Mouse (Mus musculus): Measurements from ENCODE around the gene Zfp791. TPM values are rescaled to one million over a fixed set of nuclear protein-coding genes. Genes with fewer than 3 reads are reported as not detected.
"Not testable (repeated sequence)": the region's sequence is repeated elsewhere in the genome, so short reads cannot be mapped to it uniquely, and the experiment has no call there.

Gene Zfp791
- 2.6 and 2.7 TPM in 2 replicates for polyA plus RNA-seq (2015; fragmentation: Nextera tagmentation; extraction: Ambion mirVana)

- Histone ChIP-seq H3K9me3 (no peaks in the 10 kb centered on the region), H3K4me2 (no peak within 1 kb of the TSS), H3K4me1 (no peaks in the 10 kb centered on the region), H3K27me3 (replicated peaks) (no peaks in the 10 kb centered on the region), H3K4me3 (replicated peaks) (no peak within 1 kb of the TSS), H3K27ac (no peak within 1 kb of the TSS), H3K36me3 (no peaks in the 10 kb centered on the region), H3K9ac (no peak within 1 kb of the TSS)
- no peak for ATAC-seq (ENCODE audit: insufficient read depth, low FRiP score, low read depth)
- WGBS, result 73% methylated on average over 3 of the region's 3 CpGs
Measured at GRCm38 (mm10) chr8:85122995-85123394, at the start of gene Zfp791. Zfp791 (minus strand) TSS chr8:85123095.

GRCm38 (mm10) chr8:85171291-85171690 lies 48.4 kb upstream of the Zfp791 start:
- no peak overlapping the region for H3K4me2 ChIP-seq
- no peak overlapping the region for H3K4me3 ChIP-seq (replicated peaks)
- H3K36me3 ChIP-seq, result no peaks in the 10 kb centered on the region
- H3K9ac ChIP-seq, result no peak overlapping the region
- no peaks in the 10 kb centered on the region for H3K27me3 ChIP-seq (replicated peaks)
- H3K9me3 ChIP-seq, result no peaks in the 10 kb centered on the region
- no peak for ATAC-seq (ENCODE audit: insufficient read depth, low FRiP score, low read depth)
- no peak overlapping the region for H3K27ac ChIP-seq
- WGBS, result 23% methylated on average over 14 of the region's 14 CpGs
- no peaks in the 10 kb centered on the region for H3K4me1 ChIP-seq

- H3K27me3 ChIP-seq (replicated peaks), result no peaks in the 10 kb centered on the region
- ATAC-seq (ENCODE audit: insufficient read depth, low FRiP score, low read depth), result no peak
- H3K4me3 ChIP-seq (replicated peaks), result no peak within 1 kb of the TSS
- H3K9ac ChIP-seq, result no peak within 1 kb of the TSS
- H3K36me3 ChIP-seq, result no peaks in the 10 kb centered on the region
- no peak within 1 kb of the TSS for H3K4me2 ChIP-seq
- H3K4me1 ChIP-seq, result no peaks in the 10 kb centered on the region
- peaks cover 4% of the 10 kb centered on the region; the same call in 1 of the 2 replicates for H3K9me3 ChIP-seq
- H3K27ac ChIP-seq, result no peak within 1 kb of the TSS
- 78% methylated on average over 3 of the region's 3 CpGs for WGBS
Measured at GRCm38 (mm10) chr8:85151624-85152023, 28.7 kb upstream of the Zfp791 start, which contains the start of gene Cks1brt. Cks1brt (plus strand) TSS chr8:85151924.

- H3K27me3 ChIP-seq (replicated peaks), result no peaks in the 10 kb centered on the region
- H3K9me3 ChIP-seq, result no peaks in the 10 kb centered on the region; the same call in 1 of the 2 replicates
- WGBS, result 89% methylated on average over 4 of the region's 4 CpGs
- no peak overlapping the region for H3K9ac ChIP-seq
- H3K27ac ChIP-seq, result no peak overlapping the region
- no peaks in the 10 kb centered on the region for H3K36me3 ChIP-seq
- H3K4me3 ChIP-seq (replicated peaks), result no peak overlapping the region
- no peak for ATAC-seq (ENCODE audit: insufficient read depth, low FRiP score, low read depth)
- no peaks in the 10 kb centered on the region for H3K4me1 ChIP-seq
- no peak overlapping the region for H3K4me2 ChIP-seq
Measured at GRCm38 (mm10) chr8:85142516-85142915, 19.6 kb upstream of the Zfp791 start.

GRCm38 (mm10) chr8:85135690-85136089 lies 12.8 kb upstream of the Zfp791 start:
- ATAC-seq (ENCODE audit: insufficient read depth, low FRiP score, low read depth); H3K4me3 ChIP-seq (replicated peaks); H3K4me2 ChIP-seq; H3K9me3 ChIP-seq; H3K9ac ChIP-seq; H3K27me3 ChIP-seq (replicated peaks); H3K36me3 ChIP-seq; H3K4me1 ChIP-seq; H3K27ac ChIP-seq: not testable (repeated sequence)
- 93% methylated on average over 2 of the region's 2 CpGs for WGBS

GRCm38 (mm10) chr8:85132335-85132734 lies 9.4 kb upstream of the Zfp791 start:
- no peak overlapping the region for H3K9ac ChIP-seq
- no peak overlapping the region for H3K4me3 ChIP-seq (replicated peaks)
- no peaks in the 10 kb centered on the region for H3K9me3 ChIP-seq
- H3K36me3 ChIP-seq, result no peaks in the 10 kb centered on the region
- 83% methylated on average over 1 of the region's 1 CpGs for WGBS
- H3K4me1 ChIP-seq, result no peaks in the 10 kb centered on the region
- no peak overlapping the region for H3K27ac ChIP-seq
- no peak for ATAC-seq (ENCODE audit: insufficient read depth, low FRiP score, low read depth)
- H3K4me2 ChIP-seq, result no peak overlapping the region
- H3K27me3 ChIP-seq (replicated peaks), result no peaks in the 10 kb centered on the region

GRCm38 (mm10) chr8:85123691-85124090 lies 796 bp upstream of the Zfp791 start:
- Histone ChIP-seq H3K4me3 (replicated peaks) (no peak overlapping the region), H3K4me2 (no peak overlapping the region), H3K9me3 (no peaks in the 10 kb centered on the region), H3K9ac (no peak overlapping the region), H3K27me3 (replicated peaks) (no peaks in the 10 kb centered on the region), H3K36me3 (no peaks in the 10 kb centered on the region), H3K27ac (no peak overlapping the region), H3K4me1 (no peaks in the 10 kb centered on the region)
- 85% methylated on average over 8 of the region's 8 CpGs for WGBS
- no peak for ATAC-seq (ENCODE audit: insufficient read depth, low FRiP score, low read depth)

GRCm38 (mm10) chr8:85120251-85120650 lies 2.6 kb downstream of the Zfp791 start:
- not testable (repeated sequence) for H3K4me2 ChIP-seq; H3K27ac ChIP-seq; H3K27me3 ChIP-seq (replicated peaks); H3K36me3 ChIP-seq; H3K9me3 ChIP-seq; H3K4me3 ChIP-seq (replicated peaks); H3K9ac ChIP-seq; H3K4me1 ChIP-seq; ATAC-seq (ENCODE audit: insufficient read depth, low FRiP score, low read depth)
- WGBS, result 71% methylated on average over 5 of the region's 5 CpGs

GRCm38 (mm10) chr8:85119052-85119981 lies 3.6 kb downstream of the Zfp791 start:
- Histone ChIP-seq H3K27me3 (replicated peaks) (no peaks in the 10 kb centered on the region), H3K9ac (peak overlapping the region; percentile 50), H3K4me2 (peak overlapping the region; percentile 79), H3K27ac (peak overlapping the region; percentile 60), H3K9me3 (no peaks in the 10 kb centered on the region), H3K36me3 (0 out of 2 replicates have a peak, but pooled peaks cover 3% of the 10 kb centered on the region), H3K4me3 (replicated peaks) (peak overlapping the region; percentile 61), H3K4me1 (no peaks in the 10 kb centered on the region)
- ATAC-seq (ENCODE audit: insufficient read depth, low FRiP score, low read depth), result peak; percentile 91
- 6% methylated on average over 37 of the region's 37 CpGs for WGBS

GRCm38 (mm10) chr8:85116984-85117383 lies 5.9 kb downstream of the Zfp791 start:
- Histone ChIP-seq H3K27me3 (replicated peaks) (no peaks in the 10 kb centered on the region), H3K4me1 (no peaks in the 10 kb centered on the region), H3K27ac (no peak overlapping the region), H3K4me3 (replicated peaks) (no peak overlapping the region), H3K9ac (no peak overlapping the region), H3K36me3 (0 out of 2 replicates have a peak, but pooled peaks cover 3% of the 10 kb centered on the region), H3K9me3 (no peaks in the 10 kb centered on the region), H3K4me2 (no peak overlapping the region)
- ATAC-seq (ENCODE audit: insufficient read depth, low FRiP score, low read depth), result no peak
- WGBS, result 61% methylated on average over 7 of the region's 7 CpGs

GRCm38 (mm10) chr8:85115501-85115900 lies 7.4 kb downstream of the Zfp791 start:
- ATAC-seq (ENCODE audit: insufficient read depth, low FRiP score, low read depth), result no peak
- no peak overlapping the region for H3K4me2 ChIP-seq
- H3K4me3 ChIP-seq (replicated peaks), result no peak overlapping the region
- no peaks in the 10 kb centered on the region for H3K4me1 ChIP-seq
- peaks cover 17% of the 10 kb centered on the region; the same call in 1 of the 2 replicates for H3K36me3 ChIP-seq
- whole genome bisulfite sequencing, result 81% methylated on average over 4 of the region's 4 CpGs
- H3K9ac ChIP-seq, result no peak overlapping the region
- no peaks in the 10 kb centered on the region for H3K9me3 ChIP-seq
- H3K27me3 ChIP-seq (replicated peaks), result no peaks in the 10 kb centered on the region
- no peak overlapping the region for H3K27ac ChIP-seq

- Histone ChIP-seq H3K9ac (no peak overlapping the region), H3K27me3 (replicated peaks) (no peaks in the 10 kb centered on the region), H3K27ac (no peak overlapping the region), H3K9me3 (no peaks in the 10 kb centered on the region), H3K4me2 (no peak overlapping the region), H3K4me3 (replicated peaks) (no peak overlapping the region), H3K36me3 (peaks cover 29% of the 10 kb centered on the region), H3K4me1 (no peaks in the 10 kb centered on the region)
- 90% methylated on average over 10 of the region's 10 CpGs for WGBS
- ATAC-seq (ENCODE audit: insufficient read depth, low FRiP score, low read depth), result no peak
Measured at GRCm38 (mm10) chr8:85113241-85113640, 9.7 kb downstream of the Zfp791 start.
